Mouse (Mus musculus) lung, postnatal 10 days (tissue): ENCODE results near the gene Mapkapk2.
"Not testable (repeated sequence)": the region's sequence is repeated elsewhere in the genome, so short reads cannot be mapped to it uniquely, and the experiment has no call there.

Source experiments
- DNase-seq: peaks from one replicate; pipeline ENCODE4 v3.0.0; 2021

Gene Mapkapk2

GRCm38 (mm10) chr1:131048946-131049345 lies 48.7 kb downstream of the Mapkapk2 start:
- no peak for DNase-seq

GRCm38 (mm10) chr1:131048121-131048863 lies 49.3 kb downstream of the Mapkapk2 start:
- DNase-seq = no peak

- DNase-seq = no peak
Observed at GRCm38 (mm10) chr1:131046607-131047006, 51.0 kb downstream of the Mapkapk2 start.

GRCm38 (mm10) chr1:131045723-131046355 lies 51.8 kb downstream of the Mapkapk2 start:
- no peak for DNase-seq

DNA sequence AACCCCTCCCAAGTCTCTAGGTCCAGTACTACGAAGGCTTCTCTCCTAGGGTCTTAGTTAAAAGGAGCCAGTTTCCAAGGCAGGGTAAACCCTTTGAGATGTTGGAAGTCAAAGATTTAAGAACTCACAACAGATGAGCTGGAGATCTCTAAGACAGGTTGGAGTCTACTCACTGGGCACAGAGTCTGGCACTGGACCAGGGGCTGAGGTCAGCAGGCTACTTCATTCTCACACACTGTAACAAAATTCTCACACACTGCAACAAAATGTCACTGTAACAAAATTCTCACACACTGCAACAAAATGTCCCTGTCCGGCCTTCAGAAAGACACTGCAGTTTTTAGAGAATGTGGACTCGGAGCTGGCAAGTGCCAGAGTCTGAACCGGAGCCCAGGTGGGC lies 54.0 kb downstream of the Mapkapk2 start:
- no peak for DNase-seq

DNA sequence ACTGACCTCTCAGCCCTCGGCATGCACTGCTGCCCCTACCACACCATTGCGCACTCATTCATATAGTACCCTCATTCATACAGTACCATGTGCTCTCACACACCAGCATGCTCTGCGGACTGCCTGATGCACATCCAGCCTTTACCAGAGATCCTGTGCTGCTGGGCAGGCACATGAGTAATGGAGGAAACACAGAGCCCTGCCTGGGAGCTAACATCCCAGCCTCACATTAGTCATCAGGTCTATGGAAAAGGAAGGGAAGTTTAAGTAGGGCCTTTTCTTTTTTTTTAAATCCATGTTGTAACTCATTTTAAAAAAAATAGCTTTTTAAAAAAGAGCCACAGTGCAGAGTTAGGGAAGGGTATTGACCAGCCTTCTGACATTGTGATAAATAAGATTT lies 54.9 kb downstream of the Mapkapk2 start:
- DNase-seq = no peak

GRCm38 (mm10) chr1:131042263-131042662 lies 55.4 kb downstream of the Mapkapk2 start:
- no peak for DNase-seq

DNA sequence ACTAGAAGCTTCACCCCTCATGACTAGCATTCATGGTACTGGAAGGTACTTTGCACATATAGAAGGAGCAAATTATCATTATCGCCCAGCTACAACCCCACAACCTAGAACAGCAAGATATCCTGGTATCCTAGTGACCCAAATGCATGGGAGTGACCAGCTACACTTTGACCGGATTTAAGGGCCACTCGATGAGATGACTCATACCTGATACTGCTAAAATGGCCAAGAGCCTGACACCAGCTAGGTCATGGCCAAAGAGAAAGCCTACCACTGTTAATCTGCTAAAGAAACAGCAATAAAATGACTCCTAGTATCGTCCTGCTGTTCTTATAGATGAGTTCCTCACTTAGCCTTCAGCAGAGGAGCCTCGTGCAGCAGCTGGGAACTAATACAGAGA lies 58.1 kb downstream of the Mapkapk2 start:
- DNase-seq = no peak

DNA sequence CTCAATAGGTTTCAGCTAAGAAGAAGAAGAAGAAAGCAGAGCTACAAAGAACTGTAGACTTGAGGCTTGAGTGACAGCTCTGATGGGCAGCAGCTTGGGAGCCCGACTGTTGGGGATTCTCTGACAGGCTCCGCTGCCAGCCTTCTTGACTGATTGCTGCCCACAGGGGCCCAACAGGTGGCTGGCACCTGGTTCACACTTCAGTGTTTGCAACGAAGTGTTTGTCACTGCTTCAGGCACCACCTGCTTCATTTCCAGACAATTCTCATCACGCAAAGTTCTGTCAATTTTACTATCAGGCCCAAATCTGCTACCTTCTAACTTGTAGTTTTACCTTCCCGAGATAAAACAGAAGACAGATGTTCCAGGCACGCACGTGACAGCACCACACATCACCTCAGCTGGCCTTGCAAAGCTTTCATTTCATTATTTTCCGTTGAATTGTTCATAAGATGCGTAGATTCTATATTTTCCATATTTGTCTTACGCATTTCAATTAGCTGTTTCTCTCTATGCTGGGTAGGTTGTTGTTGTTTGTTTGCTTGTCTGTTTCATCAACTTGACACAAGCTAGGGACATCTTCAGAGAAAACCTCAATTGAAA lies 59.1 kb downstream of the Mapkapk2 start:
- no peak for DNase-seq

DNA sequence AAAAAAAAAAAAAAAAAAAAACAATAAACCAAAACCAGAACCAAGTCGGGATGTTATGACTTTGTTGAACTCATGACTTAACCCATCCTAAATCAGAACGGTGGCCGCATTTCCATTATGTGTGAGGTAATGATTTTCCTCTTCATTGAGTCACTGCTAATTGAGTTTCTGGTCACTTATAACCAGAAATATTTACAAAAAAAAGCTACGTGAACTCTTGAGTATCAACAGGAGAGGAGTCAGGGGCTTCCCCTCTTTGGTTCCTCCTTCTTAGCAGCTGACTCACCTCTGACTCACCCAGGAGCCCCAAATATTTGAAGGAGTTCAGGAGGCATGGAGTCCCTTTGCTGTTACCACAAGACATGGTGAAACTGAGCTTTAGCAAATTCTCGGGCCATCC lies 59.6 kb downstream of the Mapkapk2 start:
- no peak for DNase-seq

DNA sequence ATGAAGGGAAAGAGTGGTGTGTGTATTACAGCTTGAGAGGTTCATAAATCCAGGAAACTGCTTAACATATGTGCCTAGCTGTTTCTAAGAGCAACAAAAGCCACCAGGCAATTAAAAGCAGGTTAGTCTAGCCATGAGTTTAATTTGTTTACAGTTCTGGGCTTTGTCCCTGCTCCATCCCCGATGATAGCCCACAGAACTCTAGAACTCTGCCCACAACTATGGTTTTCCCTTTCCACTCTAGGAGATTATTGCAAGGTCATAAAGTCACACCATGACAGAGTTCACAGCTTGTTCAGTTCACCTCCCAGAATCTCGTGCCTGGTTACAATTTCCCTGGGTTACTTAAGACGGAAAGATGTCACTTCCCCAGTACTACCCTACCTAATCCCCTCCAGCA lies 66.4 kb downstream of the Mapkapk2 start:
- DNase-seq = no peak

- peak; percentile 32 for DNase-seq
Observed at GRCm38 (mm10) chr1:131030261-131030660, 67.4 kb downstream of the Mapkapk2 start.

DNA sequence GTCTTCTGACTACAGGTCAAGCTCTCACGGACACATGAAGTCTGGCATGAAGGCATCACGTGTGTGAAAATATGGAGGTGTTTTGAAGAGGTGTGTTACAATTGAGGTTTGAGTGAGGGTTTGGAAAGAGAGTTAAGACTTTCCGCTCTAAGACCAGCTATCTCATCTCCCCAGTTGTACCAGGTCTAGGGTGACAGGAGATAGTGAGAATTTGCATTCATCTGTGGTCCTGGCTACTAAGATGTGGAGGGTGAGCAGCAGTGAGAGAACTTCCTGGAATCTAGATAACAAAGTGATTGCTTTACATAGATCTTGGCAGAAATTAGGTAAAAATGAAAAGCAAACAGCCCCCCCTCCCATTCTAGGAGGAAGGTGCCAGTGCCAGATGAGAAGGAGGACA lies 68.4 kb downstream of the Mapkapk2 start:
- DNase-seq = no peak

DNA sequence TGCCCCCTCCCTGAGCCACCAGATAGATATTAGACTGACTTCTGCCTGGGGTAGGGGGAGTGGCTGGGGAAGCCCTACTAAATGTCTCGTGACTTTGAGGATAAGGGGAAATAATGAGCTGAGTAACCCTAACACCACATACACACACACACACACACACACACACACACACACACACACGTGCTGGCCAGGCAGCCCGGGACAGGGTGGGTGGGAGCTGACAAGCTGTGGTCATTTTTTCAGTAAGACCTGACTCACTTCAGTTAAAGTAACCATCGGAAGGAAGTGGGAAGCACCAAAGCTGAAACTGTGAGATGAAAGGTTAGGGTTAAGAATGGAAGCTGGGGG lies 71.8 kb downstream of the Mapkapk2 start:
- DNase-seq = no peak

DNA sequence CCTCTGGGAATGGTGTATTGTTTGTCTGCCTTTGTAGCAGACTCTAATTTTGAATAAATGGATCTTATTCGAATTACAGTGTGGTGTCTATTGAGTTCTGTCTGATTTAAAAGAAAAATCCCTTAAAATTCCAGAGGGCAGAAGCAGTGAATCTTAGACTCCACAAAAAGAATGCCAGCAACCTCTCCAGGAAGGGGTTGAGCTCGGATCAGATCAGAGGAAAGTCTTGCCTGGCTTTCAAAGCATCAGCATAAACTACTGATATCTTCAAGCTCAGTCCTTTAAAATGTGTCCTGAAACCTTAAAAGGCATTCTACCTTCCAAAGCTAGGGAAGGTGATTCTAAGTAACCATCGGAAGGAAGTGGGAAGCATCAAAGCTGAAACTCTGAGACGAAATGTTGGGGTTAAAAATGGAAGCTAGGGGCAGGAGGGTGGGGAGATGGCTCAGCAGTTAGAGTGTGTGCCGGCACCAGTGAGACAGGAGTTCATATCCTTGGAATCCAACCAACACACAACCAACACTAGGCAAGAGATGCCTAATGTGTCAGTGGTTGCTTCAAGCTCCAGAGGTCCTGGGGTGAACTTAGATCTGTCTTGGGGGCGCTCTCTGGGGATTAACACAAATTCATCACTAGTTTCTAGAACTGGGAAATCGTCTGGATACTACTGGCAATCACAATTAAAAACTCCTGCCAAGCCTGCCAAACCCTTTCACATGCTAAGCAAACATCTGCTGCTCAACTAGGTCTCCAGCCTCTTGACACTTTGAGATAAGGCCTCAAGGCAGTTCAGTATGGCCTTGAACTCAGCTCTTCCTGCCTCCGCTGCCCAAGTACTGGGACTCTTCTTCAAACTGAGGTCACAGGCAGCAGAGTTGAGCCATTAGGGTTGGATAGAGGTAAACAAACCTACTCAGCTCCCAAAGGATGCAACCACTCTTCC lies 72.5 kb downstream of the Mapkapk2 start:
- no peak for DNase-seq

GRCm38 (mm10) chr1:131023250-131023858 lies 74.3 kb downstream of the Mapkapk2 start:
- not testable (repeated sequence) for DNase-seq

DNA sequence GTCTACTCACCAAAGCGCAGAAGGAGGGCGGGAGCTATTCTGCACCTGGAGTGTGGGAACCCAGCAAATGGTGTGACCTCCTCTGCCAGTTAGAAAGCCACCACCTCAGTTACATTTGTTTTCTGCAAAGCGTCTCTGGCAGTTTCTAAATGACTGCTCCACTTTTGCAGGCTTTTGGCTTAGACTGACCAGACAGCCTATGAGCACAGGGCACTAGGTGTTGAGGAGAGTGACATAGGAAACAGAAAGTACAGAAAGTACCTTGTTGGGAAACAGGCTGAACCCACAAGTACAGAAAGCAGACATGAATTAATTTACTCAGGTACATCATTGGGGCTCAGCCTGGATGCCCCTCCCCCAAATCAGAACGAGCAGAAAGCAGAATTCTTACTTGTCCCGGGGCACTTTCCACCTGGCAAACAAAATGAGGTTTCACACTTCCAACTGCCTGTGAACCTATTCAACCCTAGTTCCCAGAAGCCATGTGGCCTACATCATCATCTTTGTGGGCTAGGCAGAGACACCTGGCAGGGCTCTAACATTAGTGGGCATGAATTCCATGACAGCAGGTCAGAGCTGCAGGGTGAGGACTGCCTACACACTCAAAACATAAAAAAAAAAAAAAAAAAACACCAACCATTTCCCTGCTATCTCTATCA lies 74.9 kb downstream of the Mapkapk2 start:
- no peak for DNase-seq

- no peak for DNase-seq
Observed at GRCm38 (mm10) chr1:131021900-131022590, 75.6 kb downstream of the Mapkapk2 start.

GRCm38 (mm10) chr1:131021438-131021837 lies 76.2 kb downstream of the Mapkapk2 start:
- no peak for DNase-seq

GRCm38 (mm10) chr1:131020425-131021310 lies 77.0 kb downstream of the Mapkapk2 start:
- DNase-seq = no peak
